Mouse (Mus musculus) intestine, embryonic 16.5 days (tissue): Measurements from ENCODE around the gene Dab2. TPM values are rescaled to one million over a fixed set of nuclear protein-coding genes. Genes with fewer than 3 reads are reported as not detected.

Experiments used
- ATAC-seq: fragments of 200-750 bp; cut with Nextera tagmentation; 2 replicates; pipeline ENCODE4 v1.8.0; 2017; ENCODE audit warnings: moderate TSS enrichment, moderate library complexity
- H3K27ac ChIP-seq: fragments of 300-500 bp; sonication (generic); 2 replicates; pipeline ENCODE4 v1.5.1; 2014; ENCODE audit warnings: mild to moderate bottlenecking, low read length
- H3K27me3 ChIP-seq: fragments of 300-500 bp; sonication (generic); replicated peaks from 2 replicates; pipeline ENCODE4 v1.6.1; 2014; ENCODE audit warnings: low read length, control low read depth, mixed read lengths; ENCODE audit not compliant: control insufficient read depth, insufficient read depth
- H3K36me3 ChIP-seq: fragments of 300-500 bp; sonication (generic); 2 replicates; pipeline ENCODE4 v1.6.1; 2014; ENCODE audit warnings: low read length, control low read depth; ENCODE audit not compliant: control insufficient read depth, insufficient read depth
- H3K4me1 ChIP-seq: fragments of 300-500 bp; sonication (generic); 2 replicates; pipeline ENCODE4 v1.6.1; 2014; ENCODE audit warnings: low read length, control low read depth, mixed read lengths; ENCODE audit not compliant: control insufficient read depth, insufficient read depth
- H3K4me2 ChIP-seq: fragments of 300-500 bp; sonication (generic); 2 replicates; pipeline ENCODE4 v1.6.1; 2014; ENCODE audit warnings: low read depth, low read length, control low read depth
- H3K4me3 ChIP-seq: fragments of 300-500 bp; sonication (generic); 2 replicates; pipeline ENCODE4 v1.5.1; 2014; ENCODE audit warnings: mild to moderate bottlenecking, low read length
- H3K9ac ChIP-seq: fragments of 300-500 bp; sonication (generic); 2 replicates; pipeline ENCODE4 v1.6.1; 2014; ENCODE audit warnings: low read depth, low read length
- H3K9me3 ChIP-seq: fragments of 300-500 bp; sonication (generic); 2 replicates; pipeline ENCODE4 v1.6.1; 2016; ENCODE audit warnings: low read length, control low read depth; ENCODE audit not compliant: control insufficient read depth
- WGBS: fragments of 180-500 bp; shearing (Covaris S2); extraction: QIAGEN DNeasy Blood & Tissue Kit; methylation state at CpG from one replicate; pipeline ENCODE4 v1.1.7; 2014; 5-methylcytosine and 5-hydroxymethylcytosine counted together
- polyA plus RNA-seq: library from polyadenylated mRNA; unstranded; fragments of >200 nt; fragmentation: Nextera tagmentation; extraction: Ambion mirVana; gene quantifications from 2 replicates; pipeline ENCODE4 v1.2.1, GENCODE M21; 2015

Dab2 gene
- polyA plus RNA-seq, 1 experiment from 2014 or later: 55.5 TPM

DNA sequence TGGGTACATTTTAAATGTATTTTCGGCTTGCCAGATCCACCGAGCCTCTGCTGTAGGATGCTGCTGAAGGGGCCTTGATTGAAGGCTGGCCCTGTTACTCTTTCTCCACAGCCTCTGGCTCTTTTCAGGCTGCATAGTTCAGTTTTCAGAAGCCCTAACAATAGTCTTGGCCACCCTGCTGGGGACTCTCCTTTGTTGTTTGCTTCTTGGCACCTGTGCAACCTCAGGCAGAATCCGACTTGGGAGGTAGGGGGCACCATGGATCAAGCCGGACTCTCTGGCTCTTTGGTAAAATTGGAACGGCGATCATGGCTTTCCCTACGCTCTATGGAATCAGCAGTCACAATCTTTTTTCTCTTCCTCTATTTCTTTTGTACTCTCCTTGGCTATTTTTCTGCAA is 132.2 kb downstream of the Dab2 start:
- Histone ChIP-seq H3K27ac (0 out of 2 replicates have a peak overlapping the region, but pooled peaks have one; percentile 10), H3K4me2 (no peak overlapping the region), H3K27me3 (no peaks in the 10 kb centered on the region), H3K9ac (no peak overlapping the region), H3K4me3 (no peak overlapping the region), H3K4me1 (no peaks in the 10 kb centered on the region; the same call in 1 of the 2 replicates), H3K9me3 (no peaks in the 10 kb centered on the region), H3K36me3 (peaks cover 6% of the 10 kb centered on the region; the same call in 1 of the 2 replicates)
- no peak for ATAC-seq
- WGBS: 80% methylated on average over 7 of the region's 7 CpGs

DNA sequence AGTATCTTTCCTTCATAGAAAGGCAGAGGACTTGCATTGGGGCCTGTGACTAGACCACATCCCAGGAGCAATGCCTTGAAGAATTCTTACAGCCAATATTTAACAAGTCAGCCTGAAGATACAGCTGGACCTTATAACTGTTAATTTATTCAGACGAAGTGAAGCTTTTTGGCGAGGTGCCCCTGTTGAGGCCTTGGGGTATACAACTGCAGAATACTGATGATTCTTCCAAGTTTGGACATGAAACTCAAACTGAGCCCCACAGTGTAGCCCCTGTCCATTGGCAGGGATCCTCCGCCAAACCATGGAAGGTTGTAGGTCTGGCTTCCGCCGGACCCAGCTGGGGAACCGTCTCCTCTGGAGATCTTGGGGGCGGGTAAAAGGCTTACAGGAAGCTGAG is 132.8 kb downstream of the Dab2 start:
- Histone ChIP-seq H3K4me3 (no peak overlapping the region), H3K36me3 (peaks cover 6% of the 10 kb centered on the region; the same call in 1 of the 2 replicates), H3K4me1 (no peaks in the 10 kb centered on the region; the same call in 1 of the 2 replicates), H3K9ac (no peak overlapping the region), H3K4me2 (no peak overlapping the region), H3K27me3 (no peaks in the 10 kb centered on the region), H3K27ac (peak overlapping the region; percentile 49), H3K9me3 (no peaks in the 10 kb centered on the region)
- ATAC-seq: peak; percentile 84
- 63% methylated on average over 7 of the region's 7 CpGs for WGBS

DNA sequence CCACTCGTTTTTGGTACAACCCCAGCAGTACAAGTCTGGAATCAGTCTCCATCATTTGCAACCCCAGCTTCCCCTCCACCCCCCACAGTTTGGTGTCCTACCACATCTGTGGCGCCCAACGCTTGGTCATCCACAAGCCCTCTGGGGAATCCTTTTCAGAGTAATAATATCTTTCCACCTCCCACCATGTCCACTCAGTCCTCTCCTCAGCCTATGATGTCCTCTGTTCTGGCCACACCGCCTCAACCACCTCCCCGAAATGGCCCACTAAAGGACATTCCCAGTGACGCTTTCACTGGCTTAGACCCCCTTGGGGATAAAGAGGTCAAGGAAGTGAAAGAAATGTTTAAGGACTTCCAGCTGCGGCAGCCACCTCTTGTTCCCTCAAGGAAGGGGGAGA is 135.7 kb downstream of the Dab2 start:
- H3K36me3 ChIP-seq: peaks cover 6% of the 10 kb centered on the region; the same call in 1 of the 2 replicates
- H3K27ac ChIP-seq: no peak overlapping the region
- H3K9me3 ChIP-seq: no peaks in the 10 kb centered on the region
- no peaks in the 10 kb centered on the region for H3K27me3 ChIP-seq
- H3K9ac ChIP-seq: no peak overlapping the region
- H3K4me2 ChIP-seq: no peak overlapping the region
- H3K4me3 ChIP-seq: no peak overlapping the region
- no peaks in the 10 kb centered on the region; the same call in 1 of the 2 replicates for H3K4me1 ChIP-seq
- ATAC-seq: no peak
- WGBS: 95% methylated on average over 7 of the region's 7 CpGs

DNA sequence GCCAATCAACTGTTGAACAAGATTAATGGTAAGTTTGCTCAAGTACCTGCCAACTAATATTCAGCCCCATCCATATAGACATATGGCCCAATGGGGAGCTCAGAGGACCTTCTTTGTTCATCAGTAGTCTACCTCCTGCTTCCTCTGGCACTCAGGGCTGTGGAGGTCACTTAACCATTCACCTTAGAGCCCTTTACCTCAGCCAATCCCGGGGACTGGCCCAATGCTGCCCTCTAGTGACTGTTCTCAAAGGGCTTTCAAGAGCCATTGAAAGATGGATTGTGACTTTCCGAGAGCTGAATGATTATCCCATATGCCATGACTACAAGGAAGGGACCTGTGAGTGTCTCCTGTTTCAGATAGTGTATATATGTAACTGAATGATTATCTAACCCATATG is 136.2 kb downstream of the Dab2 start:
- H3K9ac ChIP-seq: no peak overlapping the region
- no peaks in the 10 kb centered on the region for H3K9me3 ChIP-seq
- no peak overlapping the region for H3K27ac ChIP-seq
- H3K27me3 ChIP-seq: no peaks in the 10 kb centered on the region
- WGBS: 53% methylated on average over 2 of the region's 2 CpGs
- ATAC-seq: no peak
- no peak overlapping the region for H3K4me3 ChIP-seq
- peaks cover 6% of the 10 kb centered on the region; the same call in 1 of the 2 replicates for H3K36me3 ChIP-seq
- H3K4me2 ChIP-seq: no peak overlapping the region
- H3K4me1 ChIP-seq: no peaks in the 10 kb centered on the region; the same call in 1 of the 2 replicates

DNA sequence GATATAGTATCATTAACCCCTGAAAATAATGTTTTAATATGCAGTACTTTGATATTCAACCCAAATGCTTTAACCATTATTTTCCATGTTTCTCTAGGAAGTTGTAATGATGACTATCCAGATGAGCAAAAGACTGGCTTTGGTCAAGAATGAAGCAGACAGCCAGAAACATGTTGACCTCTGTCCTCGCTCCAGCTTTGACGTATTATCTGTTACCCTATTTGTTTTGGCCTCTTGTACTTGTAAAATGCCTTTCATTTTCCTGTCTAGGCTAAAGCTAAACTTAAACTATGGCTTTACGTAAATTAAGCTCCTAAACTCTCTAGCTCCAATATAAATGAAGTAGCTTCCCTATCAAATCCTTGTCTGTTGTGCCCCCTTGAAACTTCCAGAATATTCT is 139.1 kb downstream of the Dab2 start:
- Histone ChIP-seq H3K9ac (no peak overlapping the region), H3K27ac (no peak overlapping the region), H3K27me3 (no peaks in the 10 kb centered on the region), H3K4me2 (no peak overlapping the region), H3K9me3 (no peaks in the 10 kb centered on the region), H3K4me3 (no peak overlapping the region), H3K36me3 (peaks cover 6% of the 10 kb centered on the region; the same call in 1 of the 2 replicates), H3K4me1 (no peaks in the 10 kb centered on the region)
- no peak for ATAC-seq
- 65% methylated on average over 3 of the region's 3 CpGs for WGBS

DNA sequence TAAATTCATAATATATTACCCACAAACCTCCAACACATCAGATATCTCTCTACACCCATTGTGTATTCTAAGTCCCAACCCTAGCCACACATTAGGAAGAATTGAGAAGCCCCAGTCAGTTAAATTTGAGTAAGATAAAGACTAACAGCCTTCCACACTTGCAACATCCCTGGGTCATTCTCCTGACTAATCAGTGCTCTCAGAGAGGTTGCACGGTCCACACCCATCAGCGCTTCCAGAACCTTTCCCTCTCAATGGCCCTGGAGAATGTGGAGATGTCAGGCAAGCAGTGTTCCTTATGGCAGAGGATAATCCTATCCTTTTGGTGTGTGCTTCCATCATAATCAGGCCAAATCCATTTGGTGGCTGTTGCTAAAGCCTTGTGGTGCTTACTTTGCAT is 144.9 kb downstream of the Dab2 start:
- 58% methylated on average over 2 of the region's 2 CpGs for WGBS
- ATAC-seq: peak; percentile 58; the same call in 1 of the 2 replicates
- Histone ChIP-seq H3K4me2 (no peak overlapping the region), H3K27ac (no peak overlapping the region), H3K27me3 (no peaks in the 10 kb centered on the region), H3K4me1 (peaks cover 15% of the 10 kb centered on the region), H3K9ac (no peak overlapping the region), H3K9me3 (no peaks in the 10 kb centered on the region), H3K4me3 (no peak overlapping the region), H3K36me3 (no peaks in the 10 kb centered on the region)

DNA sequence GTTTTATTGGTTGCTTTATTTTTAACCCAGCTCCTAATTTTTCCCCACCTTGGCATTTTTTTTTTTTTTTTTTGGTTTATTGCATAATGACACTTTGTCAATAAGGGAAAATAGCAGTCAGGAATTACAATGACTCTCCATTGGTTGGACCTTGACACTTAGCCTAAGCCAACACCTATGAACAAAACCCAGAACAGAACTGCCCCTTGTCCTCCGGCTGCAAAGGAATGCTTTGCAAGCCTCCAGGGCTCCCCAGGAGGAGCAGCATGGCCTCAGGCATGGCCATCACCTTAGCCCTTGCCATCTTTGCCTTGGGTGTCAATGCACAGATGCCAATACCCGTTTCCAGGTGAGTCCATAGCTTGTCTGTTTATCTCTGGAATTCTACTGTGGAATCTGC is 145.5 kb downstream of the Dab2 start, which contains the start of gene C9:
Gene C9, plus strand, starts transcription at position 193 of the 400 bp plus-strand sequence.
- Histone ChIP-seq H3K4me3 (no peak within 1 kb of the TSS), H3K27ac (no peak within 1 kb of the TSS; the same call in 1 of the 2 replicates), H3K4me1 (peaks cover 15% of the 10 kb centered on the region), H3K27me3 (no peaks in the 10 kb centered on the region), H3K36me3 (no peaks in the 10 kb centered on the region), H3K4me2 (no peak within 1 kb of the TSS), H3K9ac (no peak within 1 kb of the TSS), H3K9me3 (no peaks in the 10 kb centered on the region)
- 39% methylated on average over 2 of the region's 2 CpGs for WGBS
- ATAC-seq: peak; percentile 78

DNA sequence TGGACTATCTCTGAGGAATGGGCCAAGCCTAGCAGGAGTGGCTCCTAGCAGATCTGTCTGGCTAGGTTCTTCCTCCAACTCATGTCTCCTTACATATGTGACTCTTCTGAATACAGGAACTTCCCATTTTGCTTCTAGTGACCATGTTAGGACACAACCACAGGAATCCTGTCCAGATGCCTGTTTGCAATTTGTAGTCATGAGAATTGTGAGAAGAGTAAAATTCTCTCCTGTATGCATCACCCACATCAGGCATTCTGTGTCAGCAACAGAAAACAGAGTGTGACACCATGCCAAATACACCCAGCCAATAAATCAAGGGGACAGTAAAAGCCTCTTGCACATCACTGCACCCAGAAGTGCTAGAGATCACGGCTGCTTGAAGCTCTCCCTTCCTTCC is 146.6 kb downstream of the Dab2 start:
- H3K9me3 ChIP-seq: no peaks in the 10 kb centered on the region
- WGBS: 76% methylated on average over 1 of the region's 1 CpGs
- no peak overlapping the region for H3K27ac ChIP-seq
- ATAC-seq: no peak
- H3K9ac ChIP-seq: no peak overlapping the region
- H3K27me3 ChIP-seq: no peaks in the 10 kb centered on the region
- no peaks in the 10 kb centered on the region for H3K36me3 ChIP-seq
- H3K4me1 ChIP-seq: peaks cover 15% of the 10 kb centered on the region
- H3K4me2 ChIP-seq: no peak overlapping the region
- no peak overlapping the region for H3K4me3 ChIP-seq

DNA sequence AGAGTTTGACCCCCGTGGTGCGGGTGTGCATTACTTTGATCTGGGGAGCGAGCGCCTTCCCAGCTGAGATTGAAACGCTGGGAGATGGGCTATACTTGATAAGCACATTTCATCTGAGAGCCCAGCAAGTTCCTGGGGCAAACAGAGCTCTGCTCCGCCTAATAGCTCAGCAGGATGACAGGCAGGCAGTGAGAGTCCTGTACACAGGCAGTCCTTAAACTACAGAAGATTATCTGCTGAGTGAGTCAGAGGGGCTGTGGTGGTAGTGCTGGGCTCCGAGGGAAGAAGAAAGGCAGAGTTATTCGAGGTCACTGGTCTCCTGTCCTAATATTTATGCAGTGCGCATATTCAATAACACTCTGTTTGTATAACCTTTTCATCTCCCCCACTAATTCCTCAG is 149.3 kb downstream of the Dab2 start:
- 19% methylated on average over 9 of the region's 9 CpGs for WGBS

DNA sequence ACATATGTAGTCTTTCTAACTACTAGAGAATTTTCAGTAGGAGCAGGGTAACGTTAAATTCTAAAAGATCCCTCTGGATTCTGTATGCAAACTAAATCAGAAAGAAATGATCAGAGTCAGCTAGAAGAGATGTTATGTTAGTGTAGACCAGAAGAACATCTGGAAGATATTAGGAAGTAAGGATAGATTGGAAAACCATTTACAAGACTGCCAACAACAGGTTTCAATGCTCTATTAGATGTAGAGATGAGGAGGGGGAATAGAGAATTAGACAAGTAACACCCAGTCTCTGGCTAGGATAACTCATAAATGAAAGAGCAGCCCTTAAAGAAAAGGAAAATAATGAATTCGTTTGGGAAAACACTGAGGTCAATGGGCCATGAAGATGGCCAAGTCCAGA is 154.9 kb downstream of the Dab2 start:
- no peak overlapping the region for H3K4me3 ChIP-seq
- no peaks in the 10 kb centered on the region for H3K36me3 ChIP-seq
- H3K27ac ChIP-seq: no peak overlapping the region
- no peaks in the 10 kb centered on the region for H3K9me3 ChIP-seq
- no peak overlapping the region for H3K9ac ChIP-seq
- no peaks in the 10 kb centered on the region for H3K4me1 ChIP-seq
- no peak for ATAC-seq
- H3K4me2 ChIP-seq: no peak overlapping the region
- no peaks in the 10 kb centered on the region for H3K27me3 ChIP-seq
- WGBS: 78% methylated on average over 2 of the region's 2 CpGs

More for the DNA sequence above, 149.3 kb downstream of the Dab2 start:
- ATAC-seq: peak; percentile 36; the same call in 1 of the 2 replicates
- Histone ChIP-seq H3K36me3 (no peaks in the 10 kb centered on the region), H3K4me1 (peaks cover 15% of the 10 kb centered on the region), H3K27me3 (no peaks in the 10 kb centered on the region), H3K4me2 (0 out of 2 replicates have a peak overlapping the region, but pooled peaks have one; percentile 4), H3K9me3 (no peaks in the 10 kb centered on the region), H3K27ac (no peak overlapping the region), H3K4me3 (no peak overlapping the region), H3K9ac (no peak overlapping the region)
